Mouse (Mus musculus) kidney, postnatal 14 days (tissue): ENCODE measurements at regions not wholly inside any gene's neighbourhood (a gene's known extent, or its start where the extent isn't known, plus 50 kb on each side); places are given as distances from the start of the nearest gene placed in this dataset.

Source experiments
- DNase-seq: peaks from one replicate; pipeline ENCODE4 v3.0.0; 2022; ENCODE audit warnings: mixed read lengths

- no peak for DNase-seq
Observed at GRCm38 (mm10) chr11:19151026-19151425, 132.2 kb upstream of the Meis1 start.

GRCm38 (mm10) chr11:19153714-19154113 lies 134.9 kb upstream of the Meis1 start:
- DNase-seq, result no peak

- DNase-seq, result no peak
Observed at GRCm38 (mm10) chr11:19154813-19155616, 136.2 kb upstream of the Meis1 start.

GRCm38 (mm10) chr11:19155617-19155983 lies 136.8 kb upstream of the Meis1 start:
- no peak for DNase-seq

- no peak for DNase-seq
Observed at GRCm38 (mm10) chr11:19160227-19160626, 141.4 kb upstream of the Meis1 start.

- DNase-seq, result no peak
Observed at GRCm38 (mm10) chr11:19160669-19161068, 141.9 kb upstream of the Meis1 start.

DNA sequence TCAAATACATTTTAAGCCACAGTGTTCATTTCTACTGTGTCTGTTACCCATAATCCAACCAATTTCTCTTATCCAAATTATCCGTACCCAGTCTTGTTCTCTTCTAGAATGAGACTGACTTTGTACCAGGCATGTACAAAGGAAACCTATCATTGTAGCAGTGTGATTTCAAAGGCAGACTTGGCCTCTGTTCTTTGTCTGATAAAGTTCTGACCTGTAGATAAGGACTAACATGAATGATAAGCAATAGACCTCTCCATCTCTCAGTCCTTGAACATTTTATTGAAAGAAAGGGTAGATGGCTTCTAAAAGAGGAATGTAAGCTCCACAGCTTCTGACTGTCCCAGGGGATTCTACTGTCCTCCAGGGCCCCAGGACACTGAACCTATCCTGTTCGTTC lies 152.2 kb upstream of the Meis1 start:
- DNase-seq, result no peak

DNA sequence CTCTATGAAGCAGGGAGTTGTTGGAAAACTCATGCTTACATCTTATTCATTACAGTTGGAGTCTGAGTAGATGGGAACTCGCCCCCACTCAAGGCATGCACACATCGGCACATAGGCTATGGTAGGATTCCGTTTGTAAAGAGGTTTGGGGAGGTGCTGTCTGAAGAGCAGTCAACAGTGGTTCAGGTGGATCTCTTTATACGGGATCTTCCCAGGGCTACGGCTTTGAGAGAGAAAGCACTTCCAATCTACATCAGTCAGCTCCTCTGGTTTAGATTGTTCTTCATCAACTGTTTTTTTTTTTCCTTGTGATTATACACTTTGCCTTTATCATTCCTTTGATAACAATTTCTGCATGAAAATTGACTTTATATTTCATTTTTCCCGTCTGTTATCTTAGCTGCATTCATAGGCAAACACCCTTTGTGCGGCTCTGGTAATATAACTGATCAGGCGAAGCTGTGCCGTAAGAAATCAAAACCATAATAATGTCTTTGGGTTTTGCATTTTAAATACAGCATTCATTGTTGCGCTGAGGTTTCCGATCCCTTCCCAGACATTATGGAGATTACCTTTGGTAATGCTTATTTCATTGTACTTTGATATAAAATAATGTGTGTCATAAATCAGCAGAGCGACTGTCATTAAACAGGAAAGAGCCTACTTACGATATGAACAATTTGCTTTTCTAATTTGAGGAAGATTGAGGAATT lies 155.7 kb upstream of the Meis1 start:
- no peak for DNase-seq

DNA sequence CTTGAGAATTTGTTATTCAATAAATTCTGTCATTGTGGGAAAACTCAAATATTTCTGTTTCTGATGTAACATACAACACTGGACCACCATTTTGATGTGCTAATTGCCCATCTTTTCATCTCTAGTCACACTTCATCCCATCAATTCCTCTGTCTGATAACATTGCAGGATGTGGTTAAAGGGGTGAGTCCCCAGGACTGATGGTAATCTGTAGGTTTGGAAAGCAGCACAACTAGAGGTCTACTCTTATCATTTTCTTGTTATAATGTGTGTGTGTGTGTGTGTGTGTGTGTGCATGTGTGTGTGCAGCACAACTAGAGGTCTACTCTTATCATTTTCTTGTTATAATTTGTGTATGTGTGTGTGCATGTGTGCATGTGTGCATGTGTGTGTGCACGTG lies 160.5 kb upstream of the Meis1 start:
- DNase-seq, result no peak

DNA sequence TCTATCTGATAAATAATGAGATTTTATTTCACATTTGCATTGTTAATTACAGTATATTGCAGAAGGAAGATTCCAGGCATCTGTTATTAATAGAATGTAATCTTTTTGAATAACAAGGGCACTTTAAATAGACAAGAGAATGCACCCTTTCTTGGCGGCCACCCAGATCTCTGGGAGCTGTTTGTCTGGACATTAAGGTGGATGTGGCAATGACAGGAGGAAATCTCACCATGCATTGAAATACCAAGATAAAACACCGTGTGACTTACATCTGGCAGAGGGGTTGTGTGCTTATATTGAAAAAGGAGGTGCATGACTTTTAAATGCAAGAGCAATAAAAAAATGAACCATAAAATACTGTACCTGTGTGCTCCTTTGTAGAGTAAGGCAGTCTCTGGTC lies 171.0 kb upstream of the Meis1 start:
- DNase-seq, result peak; percentile 10

- DNase-seq, result no peak
Observed at GRCm38 (mm10) chr11:19194464-19194863, 175.7 kb upstream of the Meis1 start.

GRCm38 (mm10) chr11:19197790-19198189 lies 179.0 kb upstream of the Meis1 start:
- DNase-seq, result no peak

- DNase-seq, result no peak
Observed at GRCm38 (mm10) chr11:19202602-19203517, 184.1 kb upstream of the Meis1 start.

GRCm38 (mm10) chr11:19203518-19203900 lies 184.7 kb upstream of the Meis1 start:
- no peak for DNase-seq

DNA sequence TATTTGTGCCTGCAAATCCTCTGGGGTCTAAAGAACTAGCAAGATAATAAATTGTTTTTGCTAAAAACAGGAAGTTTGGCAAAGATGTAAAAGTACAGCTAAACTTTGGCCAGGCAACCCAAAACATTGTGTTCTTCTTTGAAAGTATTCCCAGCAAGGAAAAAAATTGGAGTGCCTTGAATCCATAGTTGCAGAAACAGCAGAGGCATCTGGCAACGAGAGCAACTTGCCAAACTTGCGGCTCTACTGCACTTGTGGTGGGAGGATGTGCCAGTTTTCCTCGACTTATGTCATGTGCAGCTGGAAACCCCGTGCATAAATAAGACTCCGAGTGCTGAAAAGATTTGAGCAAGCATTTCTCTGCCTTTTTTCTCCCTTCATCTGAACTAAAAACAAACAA lies 185.2 kb upstream of the Meis1 start:
- DNase-seq, result peak; percentile 83

DNA sequence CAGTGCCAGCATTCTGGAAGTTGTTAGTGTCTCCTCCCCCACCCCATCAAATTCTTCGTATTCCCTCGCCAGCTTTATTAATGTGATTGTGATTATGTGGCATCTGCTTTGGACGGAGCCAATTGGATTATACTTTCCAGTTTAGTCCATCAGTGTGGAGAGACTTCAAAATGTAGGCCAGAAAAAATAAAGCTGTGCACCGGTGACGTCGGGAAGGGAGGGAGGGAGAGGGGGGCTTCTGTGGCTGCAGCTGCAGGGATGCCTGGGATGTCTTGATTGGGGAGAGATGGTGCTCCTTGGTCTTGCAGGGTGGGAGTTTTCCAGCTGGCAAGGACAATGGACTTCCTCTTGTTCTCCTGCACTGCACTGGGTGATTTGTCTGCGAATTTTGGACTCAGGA lies 185.7 kb upstream of the Meis1 start:
- peak; percentile 53 for DNase-seq

- no peak for DNase-seq
Observed at GRCm38 (mm10) chr11:19205174-19205573, 186.4 kb upstream of the Meis1 start.

DNA sequence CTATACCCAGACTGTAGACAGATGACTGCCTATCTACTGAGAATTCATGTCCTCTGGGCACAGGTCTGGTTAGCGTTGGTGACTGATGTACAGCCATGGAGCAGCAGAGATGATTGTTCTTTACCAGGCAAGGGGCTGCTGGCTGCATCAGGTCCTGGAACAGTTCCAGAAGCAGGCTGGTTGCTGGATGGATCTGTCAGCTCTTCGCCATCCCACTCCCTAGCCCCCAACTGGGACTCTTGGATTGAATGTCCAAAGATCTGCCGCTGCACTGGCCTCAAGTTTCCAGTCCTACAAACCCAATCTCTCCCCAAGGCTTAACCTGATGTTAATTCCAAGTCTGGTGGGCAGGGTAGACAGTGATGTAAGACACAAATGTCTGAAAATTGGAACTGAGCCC lies 200.7 kb upstream of the Meis1 start:
- no peak for DNase-seq

DNA sequence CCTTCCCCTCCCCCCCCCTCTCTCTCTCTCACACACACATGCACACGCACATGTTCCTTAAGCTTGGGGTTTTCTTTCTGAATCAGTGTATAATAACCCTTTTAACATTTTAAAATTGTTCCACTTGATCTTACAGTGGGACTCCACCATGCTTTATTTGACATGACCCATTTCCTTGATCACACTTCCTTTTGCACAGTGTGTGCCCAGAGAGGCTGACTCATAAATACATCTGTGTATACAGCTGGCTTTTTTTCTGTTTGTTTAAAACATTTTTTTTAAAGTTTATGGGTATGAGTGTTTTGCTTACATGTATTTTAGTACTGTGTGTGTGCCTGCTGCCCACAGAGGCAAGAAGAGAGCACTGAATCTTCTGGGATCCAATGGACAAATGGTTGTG lies 202.7 kb upstream of the Meis1 start:
- no peak for DNase-seq

DNA sequence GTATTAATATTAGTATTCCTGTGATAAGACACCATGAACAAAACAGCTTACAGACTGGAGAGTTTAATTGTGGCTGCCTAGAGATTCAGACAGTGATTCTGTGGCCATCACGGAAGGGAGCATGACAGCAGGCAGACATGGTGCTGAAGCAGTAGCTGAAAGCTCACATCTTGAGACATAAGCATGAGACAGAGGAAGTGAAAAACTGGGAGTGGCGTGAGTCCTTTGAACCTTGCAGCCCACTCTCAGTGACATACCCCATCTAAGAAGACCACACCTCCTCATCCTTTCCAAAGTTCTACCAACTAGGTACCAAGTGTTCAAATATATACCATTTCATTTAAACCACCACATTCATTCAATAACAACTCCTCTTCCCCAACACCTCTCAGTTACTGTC lies 208.0 kb upstream of the Meis1 start:
- DNase-seq, result no peak

DNA sequence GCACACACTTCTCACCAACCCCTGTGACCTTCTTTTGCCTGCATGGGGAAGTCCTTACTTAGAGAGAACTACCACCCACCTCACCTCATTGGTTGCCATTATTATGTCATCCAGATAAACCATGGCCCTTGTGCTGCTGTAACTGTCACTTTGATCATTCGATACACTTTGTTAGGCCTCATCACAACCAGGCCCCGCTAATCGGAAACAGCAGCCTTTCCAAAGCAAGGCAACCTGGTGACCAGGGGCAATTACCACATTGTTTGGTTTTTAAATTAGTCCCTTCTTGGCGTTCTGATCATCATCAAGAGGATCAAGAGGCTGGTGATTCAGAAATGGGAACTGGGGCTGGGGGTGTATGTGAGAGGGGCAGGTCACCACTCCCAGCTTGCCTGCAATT lies 208.9 kb upstream of the Meis1 start:
- no peak for DNase-seq

GRCm38 (mm10) chr11:19246390-19247114 lies 227.8 kb upstream of the Meis1 start:
- no peak for DNase-seq

DNA sequence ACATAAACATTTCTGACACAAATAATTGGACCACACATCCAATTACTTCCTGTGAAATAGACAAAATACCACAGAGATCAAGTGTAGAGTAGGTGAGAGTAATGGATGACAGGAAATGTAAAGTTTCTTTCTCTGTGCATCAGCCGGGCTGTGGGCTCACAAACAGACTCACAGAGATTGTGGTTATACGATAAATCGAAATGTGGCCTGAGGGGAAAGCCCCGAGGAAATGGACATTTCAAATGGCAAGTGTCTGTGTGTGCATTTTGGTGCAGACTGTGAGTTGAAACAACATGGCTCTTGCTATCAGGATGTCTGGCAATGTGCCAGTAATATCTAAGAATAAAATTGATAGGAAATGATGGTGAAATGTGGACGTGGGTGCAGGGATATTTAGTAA lies 234.8 kb upstream of the Meis1 start:
- no peak for DNase-seq
